Mouse (Mus musculus) left cerebral cortex, adult 6 months (tissue): ENCODE data around the gene Ddo. TPM values are rescaled to one million over a fixed set of nuclear protein-coding genes. Genes with fewer than 3 reads are reported as not detected.

ENCODE experiments used
- long read RNA-seq, 2 experiments: library from polyadenylated mRNA; unstranded; transcript quantifications; one replicate each; pipeline ENCODE4 v2.0.0; 2019 to 2020
- polyA plus RNA-seq: library from polyadenylated mRNA; unstranded; fragments of <200 nt; fragmentation: Nextera tagmentation; gene quantifications from 2 replicates; pipeline ENCODE4 v1.2.3, GENCODE M21; 2021

The Ddo gene
- 7.8 and 8.2 TPM in 2 replicates for polyA plus RNA-seq
- long read RNA-seq, experiment 1, transcript Ddo-201 (5 exons, 3,000 nt), result major isoform, 30 of 44 reads
- long read RNA-seq, experiment 1, partial matches to known transcripts, result 3 of 44 reads
- long read RNA-seq, experiment 1, other reads (novel, unspliced or antisense), result 10 of 44 reads
- long read RNA-seq, experiment 2, partial matches to known transcripts, result 7 of 12 reads
- long read RNA-seq, experiment 2, other reads (novel, unspliced or antisense), result 0 of 12 reads

DNA sequence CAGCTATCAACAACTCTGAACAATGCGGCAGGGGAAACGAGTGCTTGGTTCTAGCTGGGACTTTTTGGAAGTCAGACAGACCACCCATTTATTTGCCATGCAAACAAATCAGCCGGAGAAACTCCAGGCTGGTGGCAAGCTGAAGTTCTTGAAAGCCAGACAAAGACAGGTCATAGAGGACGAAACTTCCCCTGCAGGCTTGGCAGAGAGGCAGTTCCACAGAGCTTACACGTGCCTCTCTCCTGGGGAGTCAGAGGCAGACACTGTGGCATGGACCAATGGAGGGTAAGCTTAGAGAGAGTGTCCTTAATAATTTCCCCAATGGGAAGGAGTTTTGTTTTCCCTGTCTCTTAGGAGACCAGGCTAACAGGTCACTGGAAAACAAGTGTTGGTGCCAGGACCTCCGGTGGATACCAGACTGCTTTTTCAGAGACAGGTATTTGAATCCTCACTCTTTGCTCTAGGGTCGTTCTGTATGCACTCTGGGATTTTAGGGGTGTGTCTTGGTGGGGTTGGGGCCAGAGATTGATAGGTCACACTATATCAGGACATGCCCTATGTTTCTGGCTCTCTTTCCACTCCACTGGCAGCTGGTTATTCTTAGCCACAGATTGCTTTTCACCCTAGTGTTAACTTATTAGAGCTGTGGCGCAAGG lies at the start of gene Ddo:
Gene Ddo, plus strand, starts transcription at position 356 of the 656 bp plus-strand sequence.

DNA sequence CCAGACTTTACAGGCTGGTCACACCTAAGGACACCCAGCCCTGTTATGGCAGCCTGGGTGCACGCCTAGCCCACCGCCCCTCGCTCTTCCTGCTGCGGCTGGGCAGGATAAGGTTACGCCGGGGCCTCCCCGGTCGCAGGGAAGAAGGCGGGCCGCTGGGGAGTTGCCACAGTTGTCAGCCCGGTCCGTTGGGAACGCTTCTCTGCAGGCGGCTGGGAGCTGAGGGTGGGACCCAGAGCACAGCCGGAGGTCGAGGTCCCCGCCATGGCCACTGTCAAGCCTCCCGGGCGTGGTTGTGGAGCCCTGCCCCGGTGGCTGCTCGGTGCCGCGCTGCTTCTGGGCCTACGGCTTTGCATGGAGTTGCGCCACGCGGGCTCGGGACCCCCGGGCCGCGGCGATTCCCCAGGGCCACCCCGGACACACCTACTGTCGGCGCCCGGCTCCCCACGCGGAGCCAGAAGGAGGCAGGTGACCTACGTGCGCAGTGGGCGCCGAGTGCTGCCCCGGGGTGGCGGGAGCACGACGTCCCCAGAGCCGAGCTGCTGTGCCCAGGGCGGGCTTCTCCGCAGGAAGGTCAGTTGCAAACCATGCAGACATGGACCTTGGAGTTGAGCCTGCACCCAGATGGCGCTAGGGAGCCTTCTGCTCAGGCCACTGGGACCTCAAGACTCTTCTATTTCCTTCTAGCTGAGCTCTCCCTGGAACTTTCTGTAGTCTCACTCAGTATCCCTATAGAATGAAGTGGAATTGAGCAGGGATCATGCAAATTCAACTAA lies 53.5 kb downstream of the Ddo start, which contains the start of gene Mettl24:
Gene Mettl24, plus strand, starts transcription at position 191 of the 776 bp plus-strand sequence.

Other genes starting within 250 kb of the Ddo start
- gene Slc22a16, start 59.7 kb upstream of the Ddo start, polyA plus RNA-seq, result not detected in 2 replicates
- 1.6 and 2.4 TPM in 2 replicates for gene Mettl24, start 53.3 kb downstream of the Ddo start, polyA plus RNA-seq